Mouse (Mus musculus) thymus, postnatal 25 days (tissue): ENCODE data around the gene Lingo4.
A peak's percentile ranks its signal among the peaks of the same experiment; 100 is the strongest.

Experiments used
- DNase-seq: peaks from one replicate; pipeline ENCODE4 v3.0.0; 2022

Gene Lingo4

DNA sequence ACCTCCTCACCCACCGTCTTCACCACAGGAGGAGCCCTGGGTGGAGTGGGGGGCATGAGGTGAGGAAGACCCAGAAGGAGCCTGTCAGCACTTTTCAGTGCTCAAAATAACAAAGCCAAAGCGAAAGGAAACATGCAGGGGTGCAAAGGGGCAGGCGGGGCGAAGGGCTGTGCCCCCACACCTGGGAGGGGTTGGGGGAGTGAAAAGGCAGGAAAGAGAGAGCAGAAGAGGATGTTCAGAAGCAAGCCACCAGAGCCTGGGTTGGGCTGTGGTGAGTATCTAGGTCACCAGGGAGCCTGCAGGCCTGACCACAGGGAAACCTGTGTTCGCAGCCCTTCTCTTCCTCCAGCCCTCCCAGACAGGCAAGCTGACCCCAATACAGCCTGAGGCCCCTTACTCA, 10.3 kb upstream of the Lingo4 start:
- DNase-seq: peak; percentile 89

DNA sequence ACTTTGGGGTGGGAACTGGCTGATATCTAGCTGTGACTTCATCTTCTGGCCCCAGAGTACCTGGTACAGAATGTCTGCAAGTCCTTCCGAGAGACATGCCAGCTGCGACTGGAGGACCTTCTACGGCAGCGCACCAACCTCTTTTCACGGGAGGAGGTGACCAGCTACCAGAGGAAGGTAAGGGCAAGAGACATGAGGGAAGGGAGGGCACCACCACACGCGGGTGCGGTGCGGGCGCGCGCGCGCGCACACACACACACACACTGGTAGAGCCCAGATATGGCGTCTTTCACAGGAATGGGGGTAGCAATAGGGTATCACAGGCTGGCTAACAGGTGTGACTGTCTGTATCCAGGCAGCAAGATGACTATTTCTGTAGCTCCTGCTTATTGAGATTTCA, 8.9 kb upstream of the Lingo4 start:
- no peak for DNase-seq

DNA sequence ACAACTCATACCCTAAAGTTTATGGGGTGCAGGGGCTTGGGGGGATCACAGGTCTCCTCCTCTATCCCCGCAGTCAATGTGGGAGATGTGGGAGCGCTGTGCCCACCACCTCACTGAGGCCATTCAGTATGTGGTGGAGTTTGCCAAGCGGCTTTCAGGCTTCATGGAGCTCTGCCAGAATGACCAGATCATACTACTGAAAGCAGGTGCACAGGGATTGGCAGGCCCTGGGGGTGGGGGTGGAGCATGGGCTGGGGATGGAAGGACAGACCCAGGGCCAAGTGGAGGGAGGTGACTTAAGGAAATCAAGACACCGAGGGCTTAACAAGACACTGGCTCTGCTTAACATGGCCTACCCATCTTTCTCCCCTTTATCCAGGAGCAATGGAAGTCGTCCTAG, 7.3 kb upstream of the Lingo4 start:
- DNase-seq: peak; percentile 1

GRCm38 (mm10) chr3:94392128-94392527, 6.2 kb upstream of the Lingo4 start:
- DNase-seq: no peak

GRCm38 (mm10) chr3:94393049-94393448, 5.3 kb upstream of the Lingo4 start:
- DNase-seq: peak; percentile 1

- DNase-seq: peak; percentile 1
Measured at GRCm38 (mm10) chr3:94396336-94396735, 2.0 kb upstream of the Lingo4 start.

DNA sequence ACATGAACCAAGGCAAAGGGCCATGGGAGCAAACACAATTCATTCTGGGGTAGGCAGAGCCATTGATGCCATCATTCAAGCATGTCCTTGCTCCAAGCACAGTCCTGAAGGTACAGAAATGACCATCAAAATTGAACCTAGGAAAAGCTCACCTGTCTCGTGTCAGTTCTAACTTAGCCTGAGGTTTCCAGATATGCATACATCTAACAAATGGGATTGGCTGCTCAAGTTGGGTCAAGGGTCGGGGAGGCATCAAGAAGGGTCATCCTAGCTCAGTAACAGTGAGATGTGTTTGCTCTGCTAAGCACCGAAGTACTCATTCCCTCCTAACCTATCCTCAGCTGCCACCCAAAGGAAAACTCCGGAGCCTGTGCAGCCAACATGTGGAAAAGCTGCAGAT, 1.5 kb upstream of the Lingo4 start:
- DNase-seq: peak; percentile 1

DNA sequence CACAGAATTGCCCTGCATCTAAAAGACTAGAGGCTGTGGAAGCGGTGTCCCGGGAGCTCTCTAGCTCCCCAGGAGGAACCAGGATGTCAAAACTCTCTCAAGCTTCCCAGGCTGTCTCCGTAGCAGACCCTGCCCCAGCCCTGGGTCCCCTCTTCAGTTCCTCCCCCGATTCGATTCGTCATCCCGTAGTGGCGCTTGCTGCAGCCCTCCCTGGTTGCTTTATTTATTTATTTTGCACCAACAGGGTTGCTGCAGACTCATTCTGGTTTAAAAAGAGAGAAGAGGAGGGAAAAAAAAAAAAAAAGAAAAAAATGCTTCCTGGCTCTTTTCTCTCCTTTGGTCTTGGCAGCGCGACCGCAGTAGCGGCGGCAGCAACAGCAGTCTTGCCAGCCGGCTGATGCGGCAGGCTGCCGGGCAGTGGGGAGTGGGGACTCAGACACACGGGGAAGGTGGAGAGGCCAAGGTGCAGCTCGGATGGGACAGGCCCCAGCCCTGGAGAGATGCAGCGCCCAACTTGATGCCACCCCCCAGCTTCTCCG, 695 bp downstream of the Lingo4 start:
- DNase-seq: peak; percentile 60

GRCm38 (mm10) chr3:94399663-94400310, 1.5 kb downstream of the Lingo4 start:
- no peak for DNase-seq

DNA sequence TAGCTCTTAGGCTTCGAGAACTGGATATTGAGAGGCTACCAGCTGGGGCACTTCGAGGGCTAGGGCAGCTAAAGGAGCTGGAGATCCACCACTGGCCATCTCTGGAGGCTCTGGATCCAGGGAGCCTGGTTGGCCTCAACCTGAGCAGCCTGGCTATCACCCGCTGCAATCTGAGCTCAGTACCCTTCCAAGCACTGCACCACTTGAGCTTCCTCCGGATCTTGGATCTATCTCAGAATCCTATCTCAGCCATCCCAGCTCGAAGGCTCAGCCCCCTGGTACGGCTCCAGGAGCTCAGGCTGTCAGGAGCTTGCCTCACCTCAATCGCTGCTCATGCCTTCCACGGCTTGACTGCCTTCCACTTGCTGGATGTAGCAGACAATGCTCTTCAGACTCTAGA, 4.1 kb downstream of the Lingo4 start:
- no peak for DNase-seq

- no peak for DNase-seq
Measured at GRCm38 (mm10) chr3:94404366-94405054, 6.2 kb downstream of the Lingo4 start.

DNA sequence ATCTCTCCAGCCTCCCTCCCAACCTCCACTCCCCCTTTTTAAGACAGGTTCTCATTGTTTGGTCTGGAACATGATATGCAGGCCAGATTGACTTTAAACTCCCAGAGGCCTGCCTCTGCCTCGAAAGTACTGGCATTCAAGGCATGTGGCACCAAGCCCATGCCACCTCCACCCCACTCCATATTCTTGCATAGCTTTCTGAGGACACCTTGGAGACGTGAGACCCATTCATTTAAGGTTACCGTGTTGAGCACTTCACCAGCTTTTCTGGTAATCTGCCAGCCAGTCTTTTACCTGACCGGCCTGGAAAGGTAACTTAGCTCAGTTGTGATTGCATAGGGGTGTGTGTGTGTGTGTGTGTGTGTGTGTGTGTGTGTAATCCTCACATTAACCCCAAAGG, 7.2 kb downstream of the Lingo4 start:
- no peak for DNase-seq

DNA sequence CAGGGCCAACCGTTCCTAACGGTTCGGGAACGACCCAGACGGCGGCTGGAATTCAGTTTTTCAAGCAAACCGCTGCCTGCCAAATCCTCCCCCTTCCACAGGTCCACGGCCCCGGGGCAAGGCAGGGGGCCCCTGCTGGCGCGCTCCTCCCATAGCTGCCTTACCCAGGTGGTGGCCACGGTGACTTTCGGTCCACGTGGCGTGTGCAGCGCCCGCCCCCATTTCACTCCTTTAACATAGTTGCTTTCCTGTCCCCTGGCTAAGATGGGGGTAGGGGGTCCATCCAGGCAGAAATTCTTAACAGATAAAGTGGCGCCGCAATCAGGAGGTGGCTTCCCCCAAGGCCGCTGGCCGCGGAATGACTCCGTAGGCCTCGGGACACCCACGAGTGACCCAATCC, 14.2 kb downstream of the Lingo4 start:
- no peak for DNase-seq

GRCm38 (mm10) chr3:94413031-94413679, 14.8 kb downstream of the Lingo4 start, which contains the start of gene Tdrkh:
TSS of gene Tdrkh (plus strand) at chr3:94413273.
- DNase-seq: peak; percentile 96

DNA sequence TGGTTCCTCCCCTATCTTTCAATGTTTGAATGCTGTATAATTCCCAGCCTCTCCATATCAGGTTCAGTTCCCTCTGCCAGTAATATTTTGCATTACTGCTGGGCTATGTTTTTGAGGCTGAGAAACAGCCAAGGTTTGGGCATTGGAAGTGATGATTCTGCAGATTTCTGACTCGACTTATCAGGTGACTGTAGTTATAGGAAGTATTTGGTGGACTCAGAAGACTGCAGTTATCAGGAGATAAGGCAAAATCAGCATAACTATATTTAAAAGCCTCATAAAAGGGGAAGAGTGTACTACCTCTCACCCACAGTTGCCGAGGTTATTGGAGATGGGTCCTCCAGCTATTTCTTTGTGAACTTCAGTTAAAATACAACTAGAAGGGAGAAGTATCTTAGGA, 32.7 kb downstream of the Lingo4 start:
- no peak for DNase-seq

DNA sequence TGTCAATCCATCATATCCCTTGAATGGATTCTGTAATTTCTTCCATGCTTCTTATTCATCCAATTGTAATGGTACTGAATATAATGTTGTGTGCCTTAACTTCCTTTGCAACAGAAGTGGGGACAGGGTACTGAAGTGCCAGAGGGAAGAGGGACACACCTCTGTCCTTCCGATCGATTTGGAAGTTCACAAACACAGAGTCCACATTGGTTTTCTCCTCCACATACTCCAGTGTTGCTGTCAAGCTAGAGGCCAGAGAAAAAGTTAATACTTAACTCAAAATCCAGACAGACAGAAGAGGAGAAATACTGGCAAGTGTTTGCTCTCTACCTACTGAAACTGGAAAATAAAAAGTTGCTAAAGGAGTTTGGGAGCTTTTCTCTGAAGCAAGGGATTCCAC, 36.0 kb downstream of the Lingo4 start:
- DNase-seq: no peak

DNA sequence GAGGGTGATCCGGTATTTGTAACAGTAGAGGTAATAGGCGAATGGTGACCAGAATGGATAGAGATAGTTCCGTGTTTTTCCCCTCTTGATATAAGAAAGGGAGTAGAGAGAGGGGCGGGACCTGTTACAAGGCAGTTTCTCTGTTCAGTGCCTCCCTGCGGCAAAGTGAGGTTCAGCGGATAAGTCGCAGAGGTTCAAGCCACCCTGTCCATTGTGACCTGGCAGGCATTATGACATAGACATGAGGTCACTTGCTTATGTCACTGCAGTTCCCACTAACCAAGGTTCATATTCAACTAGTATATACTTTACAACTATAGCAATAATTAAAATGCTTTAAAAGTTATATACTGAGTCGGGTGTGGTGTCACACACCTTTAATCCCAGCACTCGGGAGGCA, 38.1 kb downstream of the Lingo4 start:
- no peak for DNase-seq

DNA sequence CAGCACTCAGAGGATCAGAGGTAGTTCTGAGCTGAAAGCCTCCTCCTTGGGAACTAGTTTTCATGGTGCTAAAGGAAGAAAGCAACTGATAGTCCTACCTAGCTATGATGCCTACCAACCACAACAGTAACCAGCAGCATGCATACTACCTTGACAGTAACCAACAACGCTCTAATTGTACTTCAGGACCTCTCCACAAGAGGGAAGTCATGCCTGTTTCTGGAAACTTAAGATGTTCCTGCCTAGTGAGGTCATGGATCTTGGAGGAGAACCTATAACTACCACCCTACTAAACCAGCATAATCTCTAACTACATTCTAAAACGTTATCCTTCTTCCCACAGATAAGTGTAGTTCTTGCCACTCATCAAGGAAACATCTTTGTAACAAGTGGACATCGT, 42.9 kb downstream of the Lingo4 start:
- DNase-seq: peak; percentile 8

DNA sequence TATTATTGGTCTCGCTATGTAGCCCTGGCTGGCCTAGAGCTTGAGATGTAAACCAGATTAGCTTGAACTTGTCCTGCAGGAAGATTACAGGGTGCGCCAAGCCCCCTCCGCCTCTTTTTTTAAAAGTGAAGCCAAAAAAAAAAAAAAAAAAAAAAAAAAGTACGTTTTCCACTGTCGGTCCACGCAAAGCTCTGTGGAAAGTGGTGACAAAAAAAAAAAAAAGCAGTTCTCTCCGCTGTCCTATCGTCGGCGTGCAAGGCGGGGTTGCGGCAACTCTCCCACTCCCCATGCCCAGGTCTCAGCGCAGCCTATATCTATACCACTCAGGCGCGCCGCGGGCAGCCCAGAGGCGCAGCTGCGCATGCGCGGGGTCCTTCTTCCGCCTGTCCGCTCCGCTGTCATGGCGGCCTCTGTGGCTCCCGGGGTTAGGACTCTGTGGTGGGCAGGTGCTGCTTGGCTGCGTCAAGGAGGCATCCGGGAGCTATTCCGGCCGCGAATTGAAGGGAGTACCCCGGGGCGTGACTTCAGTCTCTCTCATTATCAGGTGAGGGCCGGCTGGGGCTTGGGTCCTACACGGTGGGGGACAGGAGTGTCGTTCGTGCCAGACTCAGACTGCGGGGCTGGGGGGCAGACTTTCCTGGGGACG, 44.8 kb downstream of the Lingo4 start, which contains the start of gene Mrpl9:
Gene Mrpl9, plus strand, starts transcription at position 368 of the 646 bp plus-strand sequence.
- DNase-seq: peak; percentile 96

DNA sequence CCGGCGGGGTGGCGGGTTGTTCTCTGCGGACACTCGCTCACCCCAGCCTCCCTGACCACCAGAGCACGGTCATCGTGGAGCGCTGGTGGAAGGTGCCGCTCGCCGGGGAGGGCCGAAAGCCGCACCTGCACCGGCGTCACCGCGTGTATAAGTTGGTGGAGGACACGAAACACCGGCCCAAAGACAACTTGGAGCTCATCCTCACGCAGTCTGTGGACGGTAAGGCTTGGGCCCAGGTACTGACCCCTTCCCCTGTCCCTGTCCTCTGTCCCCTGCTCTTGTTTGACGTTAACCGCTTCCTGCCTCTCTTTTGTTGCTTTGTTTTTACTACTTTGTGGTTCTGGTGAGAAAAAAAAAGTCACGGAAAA, 45.3 kb downstream of the Lingo4 start, which contains the start of gene Oaz3:
Gene Oaz3, minus strand, starts transcription at position 319 of the 368 bp plus-strand sequence.
- no peak for DNase-seq

DNA sequence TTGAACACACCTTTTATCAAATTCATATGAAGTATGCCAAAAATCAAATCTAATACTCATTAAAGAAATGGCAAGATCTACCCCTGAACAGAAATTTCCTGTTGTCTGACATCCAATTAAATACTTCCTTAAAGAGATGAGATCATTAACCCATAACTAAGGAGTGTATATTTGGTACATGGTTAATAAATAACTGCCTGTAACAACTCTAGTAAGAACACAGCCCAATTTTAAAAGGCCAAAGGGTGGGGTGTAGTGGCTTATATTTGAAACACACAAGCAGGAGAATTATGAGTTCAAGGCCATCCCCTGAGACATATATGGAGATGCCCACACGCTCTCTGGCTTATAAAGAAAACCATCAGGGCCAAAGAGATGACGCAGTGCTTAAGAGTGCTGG, 51.1 kb downstream of the Lingo4 start:
- no peak for DNase-seq
